ENCODE assay signal across 28 mouse cellular contexts in genomic region chr6:88524056-88524455, GRCm38 (mm10). TPM values are rescaled to one million over a fixed set of nuclear protein-coding genes. Genes with fewer than 3 reads are reported as not detected.
DNase-seq lines count a peak whose midpoint lies in the region; ATAC-seq lines count a peak whose summit lies in the region.
"Had no signal": no experiment of that assay in that cellular context is flagged by ENCODE, and none has a peak within 500 bp of the region (broad histone marks: within the 10 kb centered on the region; RNA-seq: fewer than 3 reads in every experiment).

No protein-coding gene starts in this region.

- H3K27ac ChIP-seq in heart, embryonic 12.5 days (ENCODE audit: poor library complexity, severe bottlenecking): no peak overlapping the region
- H3K27ac ChIP-seq: embryonic facial prominence, embryonic 10.5 days; embryonic facial prominence, embryonic 13.5 days; forebrain, embryonic 13.5 days; heart, embryonic 13.5 days; hindbrain, embryonic 12.5 days; hindbrain, embryonic 15.5 days had no signal

- peak; percentile 17 for DNase-seq in heart, adult 11 months
- DNase-seq in right cerebral cortex, adult 18-20 months: peak; percentile 39
- no peak for DNase-seq in right cerebral cortex, adult 2 months (ENCODE audit: low spot score in 2 of 2)
- peak; percentile 32 for DNase-seq in testis, postnatal 10 days (ENCODE audit: low spot score)
- DNase-seq in testis, postnatal 14 days (ENCODE audit: low spot score): no peak
- DNase-seq: adrenal gland, adult 2 months; adrenal gland, postnatal 14 days; cerebellum, adult 11-12 months; cerebellum, adult 8-10 months; cerebellum, postnatal 10 days; cerebellum, postnatal 36 days; embryo, embryonic 11 days; gastrocnemius, postnatal 10 days; gastrocnemius, postnatal 36 days; heart, adult 18-20 months; heart, postnatal 14 days had no signal

- WGBS in heart, embryonic 12.5 days: 80% methylated on average over 4 of the region's 4 CpGs

- peaks cover 8% of the 10 kb centered on the region for H3K4me1 ChIP-seq in heart, embryonic 12.5 days (replicated peaks)

- H3K27me3 ChIP-seq in heart, embryonic 12.5 days (replicated peaks): peaks cover 10% of the 10 kb centered on the region; the same call in 1 of the 2 replicates
- H3K27me3 ChIP-seq: embryonic facial prominence, embryonic 13.5 days; forebrain, embryonic 13.5 days; hindbrain, embryonic 12.5 days; hindbrain, embryonic 15.5 days had no signal

- H3K9ac ChIP-seq in heart, embryonic 12.5 days: no peak overlapping the region
- H3K9ac ChIP-seq: embryonic facial prominence, embryonic 13.5 days; forebrain, embryonic 13.5 days; heart, embryonic 13.5 days; hindbrain, embryonic 12.5 days; hindbrain, embryonic 15.5 days had no signal

- no peak overlapping the region for H3K4me2 ChIP-seq in heart, embryonic 12.5 days
- H3K4me2 ChIP-seq: embryonic facial prominence, embryonic 13.5 days; forebrain, embryonic 13.5 days; heart, embryonic 13.5 days; hindbrain, embryonic 12.5 days; hindbrain, embryonic 15.5 days had no signal

- no peaks in the 10 kb centered on the region for H3K9me3 ChIP-seq in heart, embryonic 12.5 days (replicated peaks)
- H3K9me3 ChIP-seq: embryonic facial prominence, embryonic 10.5 days; embryonic facial prominence, embryonic 13.5 days; forebrain, embryonic 13.5 days; heart, embryonic 13.5 days; hindbrain, embryonic 12.5 days; hindbrain, embryonic 15.5 days had no signal

- H3K4me3 ChIP-seq in heart, embryonic 12.5 days: no peak overlapping the region
- H3K4me3 ChIP-seq: embryonic facial prominence, embryonic 10.5 days; embryonic facial prominence, embryonic 13.5 days; erythroblast, embryonic 14.5 days; forebrain, embryonic 13.5 days; heart, embryonic 13.5 days; hindbrain, embryonic 12.5 days; hindbrain, embryonic 15.5 days had no signal

- ATAC-seq in heart, embryonic 12.5 days (ENCODE audit: insufficient number of reproducible peaks, low FRiP score): no peak
- no peak for ATAC-seq in granulocyte monocyte progenitor cell, adult 5-6 weeks (replicated peaks; ENCODE audit: poor library complexity, severe bottlenecking)
- ATAC-seq: CD4-positive, CD25-positive, alpha-beta regulatory T cell, adult 4 months; forebrain, embryonic 13.5 days; forebrain, embryonic 16.5 days; intestine, postnatal 0 days had no signal

- no peaks in the 10 kb centered on the region for H3K36me3 ChIP-seq in heart, embryonic 12.5 days
- H3K36me3 ChIP-seq: embryonic facial prominence, embryonic 10.5 days; embryonic facial prominence, embryonic 13.5 days; heart, embryonic 13.5 days; hindbrain, embryonic 12.5 days; hindbrain, embryonic 15.5 days had no signal

RNA-seq across cellular contexts. Expression of gene Sec61a1, which starts 5.4 kb away (rescaled TPM):
- 206 and 209 TPM in 2 replicates for polyA plus RNA-seq in heart, embryonic 12.5 days (2016; fragmentation: Nextera tagmentation; extraction: Ambion mirVana)
- total RNA-seq in granulocyte monocyte progenitor cell, adult 5-6 weeks (2014; fragmentation: Nextera tagmentation): 221 and 234 TPM in 2 replicates
- total RNA-seq in granulocyte monocyte progenitor cell, adult 5-6 weeks (2017): 228 and 244 TPM in 2 replicates

RNA-seq across cellular contexts. Expression of gene Ruvbl1, which starts 58.8 kb away (rescaled TPM):
- polyA plus RNA-seq in heart, embryonic 12.5 days (2016; fragmentation: Nextera tagmentation; extraction: Ambion mirVana): 75.7 and 80.2 TPM in 2 replicates
- 78.4 and 93.5 TPM in 2 replicates for total RNA-seq in granulocyte monocyte progenitor cell, adult 5-6 weeks (2014; fragmentation: Nextera tagmentation)
- 159 and 180 TPM in 2 replicates for total RNA-seq in granulocyte monocyte progenitor cell, adult 5-6 weeks (2017)

Comparison
In these comparisons a context has a peak if more than half of its experiments do, and no peak if none do; other contexts are left out.
1. DNase-seq: peak in heart, adult 11 months (single experiment), right cerebral cortex, adult 18-20 months (single experiment) and testis, postnatal 10 days (single experiment); none in right cerebral cortex, adult 2 months (0 of 2) and testis, postnatal 14 days (single experiment).